Mouse (Mus musculus): Measurements from ENCODE around the gene Golph3l.

GRCm38 (mm10) chr3:95658236-95658867, 69.6 kb downstream of the Golph3l start, which contains the start of gene Mcl1:
- TF ChIP-seq EP300 (IDR thresholded peaks at IDR 0.05; ENCODE audit: insufficient read depth, low read depth, low read length): peak; percentile 26; the same call in 1 of the 2 replicates
- TF ChIP-seq CTCF (IDR thresholded peaks at IDR 0.05; ENCODE audit: low read depth, low read length): no peak
